Mouse (Mus musculus) adrenal gland, adult 18-20 months (tissue): ENCODE data around the gene Plxna2. TPM values are rescaled to one million over a fixed set of nuclear protein-coding genes. Genes with fewer than 3 reads are reported as not detected.

Experiments
- DNase-seq, 2 experiments: peaks; one replicate each; pipeline ENCODE4 v3.0.0; 2021 to 2022; ENCODE audit warnings: low spot score in 2 of 2
- total RNA-seq, 2 experiments: library from RNA; stranded (reverse); gene quantifications; 1 replicate in 1 of 2; 2 replicates in 1 of 2; pipeline ENCODE4 v1.2.3; 2021

Gene Plxna2
- total RNA-seq, 2 experiments from 2014 or later, result 10.1 to 12.2 TPM

- DNase-seq, result peak in 1 of 2 experiments; percentile 18
Observed at GRCm38 (mm10) chr1:194761432-194762212, 143.6 kb downstream of the Plxna2 start.

- DNase-seq, result no peak
Observed at GRCm38 (mm10) chr1:194762896-194763295, 144.9 kb downstream of the Plxna2 start.

DNA sequence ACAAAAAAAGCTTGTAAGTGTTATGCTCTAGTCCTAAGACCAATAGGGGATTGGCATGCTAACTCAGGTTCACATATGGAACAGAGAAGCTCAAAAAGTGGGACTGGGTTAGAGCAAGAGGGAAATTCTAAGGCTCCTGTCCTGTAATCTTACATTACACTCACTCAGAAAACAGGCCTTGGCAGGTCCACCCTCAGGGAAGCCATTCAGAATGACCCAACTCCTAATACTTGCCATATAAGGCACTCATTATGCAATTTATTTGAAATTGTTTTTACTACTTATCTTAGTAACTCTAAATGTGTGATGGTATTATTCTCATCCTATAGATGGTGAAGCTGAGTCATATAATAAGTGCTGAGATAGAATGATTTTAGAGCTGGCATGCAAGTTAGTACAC lies 146.9 kb downstream of the Plxna2 start:
- no peak for DNase-seq

GRCm38 (mm10) chr1:194768799-194769198 lies 150.8 kb downstream of the Plxna2 start:
- DNase-seq, result no peak

- DNase-seq, result no peak
Observed at GRCm38 (mm10) chr1:194772053-194772452, 154.0 kb downstream of the Plxna2 start.

- no peak for DNase-seq
Observed at GRCm38 (mm10) chr1:194773899-194774298, 155.9 kb downstream of the Plxna2 start.

- no peak for DNase-seq
Observed at GRCm38 (mm10) chr1:194774350-194774749, 156.3 kb downstream of the Plxna2 start.

- DNase-seq, result no peak
Observed at GRCm38 (mm10) chr1:194774754-194775153, 156.7 kb downstream of the Plxna2 start.

DNA sequence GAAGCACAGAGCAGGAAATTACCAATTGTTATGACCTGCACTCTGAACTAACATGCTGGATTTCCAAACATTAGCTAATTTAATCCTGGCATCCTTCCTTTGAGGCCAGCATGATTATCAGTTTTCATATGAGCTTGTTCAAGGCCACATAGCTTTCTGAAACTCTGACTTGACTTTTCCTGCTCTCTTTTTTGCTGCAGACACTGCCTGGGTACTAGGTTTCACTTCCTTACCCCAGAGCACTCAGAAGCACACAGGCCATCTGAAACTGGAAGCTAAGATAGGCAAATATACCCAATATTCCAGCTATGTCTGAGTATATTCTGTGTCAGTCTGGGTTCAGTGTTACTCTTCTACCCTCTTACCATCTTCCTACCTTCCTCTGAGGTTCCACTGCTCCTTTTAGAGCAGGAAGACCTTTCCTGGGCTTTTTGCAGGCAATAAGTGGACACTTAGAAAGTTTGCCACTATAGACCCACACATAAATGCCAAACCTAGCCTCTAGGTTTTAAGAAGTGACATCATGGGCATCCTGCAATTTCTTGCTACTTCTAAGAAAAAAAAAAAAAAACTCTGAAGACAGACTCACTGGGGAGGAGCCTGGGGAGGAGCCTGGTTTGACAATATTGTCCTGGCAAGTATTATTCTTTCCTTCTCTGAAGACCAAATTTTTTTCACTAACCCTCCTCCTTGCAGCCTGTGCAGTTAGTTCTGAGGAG lies 157.8 kb downstream of the Plxna2 start:
- no peak for DNase-seq

DNA sequence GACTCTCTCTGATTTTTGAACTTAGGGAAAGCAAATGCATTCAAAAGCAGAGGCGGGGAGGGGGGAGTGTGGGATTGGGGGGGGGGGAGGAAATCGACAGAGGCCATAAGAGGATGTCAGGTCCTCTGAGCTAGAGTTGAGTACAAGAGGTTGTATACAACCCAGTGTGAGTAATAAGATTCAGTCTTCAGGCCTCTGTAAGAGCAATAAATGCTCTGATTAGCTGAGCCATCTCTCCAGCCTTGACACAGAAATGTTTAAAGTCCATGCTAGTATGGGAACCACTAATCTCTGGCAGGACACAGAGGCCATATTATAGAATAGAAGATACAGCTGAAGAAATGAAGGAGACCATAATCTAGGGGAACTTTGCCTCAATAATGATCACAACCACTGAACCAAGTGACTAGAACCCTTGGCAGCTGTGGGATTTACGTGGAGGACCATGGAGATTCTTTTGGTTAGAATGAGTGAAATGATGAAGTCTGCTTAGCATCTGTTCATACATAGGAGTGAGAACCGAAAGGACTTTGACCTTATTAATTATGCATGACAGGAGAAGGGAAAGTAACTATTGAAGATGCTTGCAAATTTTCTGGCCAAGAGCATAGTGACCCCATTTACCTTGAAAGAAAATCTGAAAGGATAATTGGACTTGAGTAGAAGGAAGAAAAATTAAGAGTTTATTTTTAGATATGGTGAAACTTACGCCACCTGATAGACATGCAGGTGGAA lies 158.7 kb downstream of the Plxna2 start:
- DNase-seq, result no peak

GRCm38 (mm10) chr1:194777608-194778007 lies 159.6 kb downstream of the Plxna2 start:
- DNase-seq, result no peak

DNA sequence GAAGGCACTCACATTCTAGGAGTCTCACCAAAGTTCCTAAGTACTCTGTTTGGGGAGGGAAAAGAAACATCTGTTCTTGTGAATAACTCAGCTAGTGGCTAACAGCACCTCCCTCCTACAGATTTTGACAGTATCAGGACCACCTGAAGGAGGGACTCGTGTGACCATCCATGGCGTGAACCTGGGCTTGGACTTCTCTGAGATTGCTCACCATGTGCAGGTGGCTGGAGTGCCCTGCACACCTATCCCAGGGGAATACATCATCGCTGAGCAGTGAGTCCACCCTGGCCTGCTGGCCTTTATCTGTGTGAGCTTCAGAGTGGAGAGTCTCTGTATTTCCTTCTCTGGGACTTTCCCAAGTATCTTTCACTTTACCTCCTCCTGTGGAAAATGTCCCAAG lies 162.4 kb downstream of the Plxna2 start:
- no peak for DNase-seq

DNA sequence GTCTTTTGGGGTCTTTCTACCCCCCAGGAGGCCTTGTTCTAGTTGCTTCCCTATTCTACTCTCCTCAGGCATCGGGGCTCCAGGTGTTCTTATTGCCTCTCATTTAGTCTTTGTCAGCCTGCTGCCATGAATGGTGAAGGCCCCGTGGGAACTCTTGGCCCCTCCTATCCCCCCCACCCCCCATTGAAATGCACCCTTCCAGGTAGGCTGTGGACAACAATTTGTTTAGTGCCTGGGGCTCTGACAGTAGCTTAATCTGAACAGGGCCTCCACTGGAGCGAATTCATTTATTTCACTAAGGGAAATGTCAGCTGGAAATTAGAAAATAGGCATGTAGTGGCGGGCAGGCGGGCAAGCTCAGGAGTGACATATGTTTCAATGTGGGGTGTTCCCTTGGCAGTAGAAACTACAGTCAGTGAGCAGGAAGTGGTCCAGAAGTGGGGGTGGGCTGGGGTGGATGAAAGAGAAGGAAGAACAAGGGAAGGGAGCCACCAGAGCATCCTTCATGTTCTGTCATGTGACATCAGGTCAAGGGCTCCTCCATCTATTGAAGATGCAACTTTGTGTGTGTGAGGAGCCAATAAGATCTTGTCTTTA lies 162.9 kb downstream of the Plxna2 start:
- DNase-seq, result no peak

DNA sequence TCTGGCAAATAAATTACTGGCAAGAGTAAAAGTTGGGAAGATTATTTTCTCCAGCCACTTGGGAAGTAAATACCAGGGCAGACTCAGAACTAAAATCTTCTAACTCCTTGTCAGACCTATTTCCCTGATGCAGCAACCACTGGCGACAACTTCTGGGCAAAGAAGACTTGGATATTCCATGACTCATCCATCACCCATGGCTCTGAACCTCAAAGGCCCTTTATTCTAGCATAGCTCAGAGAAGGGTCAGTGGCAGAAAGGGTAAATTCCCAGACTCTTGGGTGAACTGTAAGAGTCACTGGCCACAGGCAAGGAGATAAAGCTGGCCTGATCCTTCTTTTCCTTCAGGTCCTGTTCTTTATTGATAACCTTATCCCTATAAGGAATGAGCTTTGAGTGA lies 163.5 kb downstream of the Plxna2 start:
- no peak for DNase-seq

DNA sequence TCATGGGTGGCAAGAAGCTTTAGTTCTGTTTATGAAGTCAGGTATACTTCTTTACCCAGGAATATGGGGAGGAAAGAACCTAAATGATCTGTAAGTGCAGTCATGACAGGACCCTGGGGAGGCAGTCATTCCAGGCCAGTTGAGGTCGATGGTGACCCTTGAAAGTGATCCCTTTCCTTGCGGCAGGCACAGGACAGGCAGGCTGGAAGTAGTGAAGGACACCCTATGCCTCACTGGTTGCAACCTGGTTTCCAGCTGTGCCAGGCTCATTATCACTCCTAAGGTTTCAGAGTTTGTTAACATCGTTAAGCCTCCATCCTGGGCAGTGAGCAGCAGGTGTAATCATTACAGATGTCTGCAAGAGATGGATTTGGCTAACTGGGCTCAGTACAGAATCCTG lies 164.3 kb downstream of the Plxna2 start:
- DNase-seq, result no peak

DNA sequence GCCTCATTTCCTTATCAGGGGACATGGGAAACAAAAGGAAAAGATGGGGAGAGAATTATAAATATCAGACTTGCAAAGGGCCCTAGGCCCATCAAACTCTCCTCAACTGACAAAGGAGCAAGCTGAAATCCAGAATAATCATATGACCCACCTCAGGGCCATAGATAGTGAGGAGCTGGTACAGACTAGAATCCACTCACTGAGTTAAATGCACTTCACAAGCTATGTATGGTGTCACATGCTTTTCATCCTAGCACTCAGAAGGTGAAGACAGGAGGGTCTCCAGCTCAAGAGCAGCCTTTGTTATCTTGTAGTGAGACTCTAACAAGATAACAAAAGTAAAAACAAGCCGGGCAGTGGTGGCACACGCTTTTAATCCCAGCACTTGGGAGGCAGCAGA lies 169.6 kb downstream of the Plxna2 start:
- DNase-seq, result no peak

GRCm38 (mm10) chr1:194793226-194793924 lies 175.4 kb downstream of the Plxna2 start:
- DNase-seq, result no peak

DNA sequence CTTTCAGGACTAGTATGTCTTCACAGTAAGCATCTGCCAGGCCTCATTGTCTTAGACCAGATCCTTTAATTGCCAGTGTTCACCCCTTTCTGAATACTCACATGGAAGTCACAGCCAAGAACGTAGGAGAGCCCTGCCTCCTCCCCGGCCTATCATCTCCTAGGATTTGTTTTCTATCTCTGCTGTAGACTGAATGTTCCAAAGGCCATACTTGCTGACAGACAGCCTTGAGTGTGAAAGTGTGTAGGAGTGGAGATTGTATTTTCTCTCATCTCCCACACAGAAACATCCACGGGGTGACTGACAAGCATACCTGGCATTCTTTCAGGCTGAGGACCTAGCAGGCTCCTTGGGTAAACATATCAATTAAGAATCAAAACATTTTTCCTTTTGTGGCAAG lies 177.3 kb downstream of the Plxna2 start:
- no peak for DNase-seq

GRCm38 (mm10) chr1:194797843-194798242 lies 179.8 kb downstream of the Plxna2 start:
- no peak for DNase-seq

DNA sequence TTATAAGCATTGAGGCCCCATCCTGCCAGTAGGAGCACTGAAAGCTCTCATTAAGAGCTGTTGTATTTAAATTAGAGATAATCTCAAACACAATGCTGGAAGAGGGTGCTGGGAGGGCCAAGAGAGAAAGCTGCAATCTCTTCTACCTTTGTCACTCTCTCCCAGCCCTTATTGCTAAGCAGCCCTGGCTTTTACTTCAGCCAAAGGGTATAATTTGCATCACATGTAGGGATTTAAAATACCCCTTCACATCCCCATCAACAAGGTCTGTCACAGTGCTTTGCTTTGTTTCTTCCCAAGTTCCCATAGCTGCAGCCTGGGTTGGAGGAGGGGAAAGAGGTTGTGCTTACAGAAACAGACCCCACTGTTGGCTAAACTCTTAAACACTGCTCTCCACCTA lies 180.5 kb downstream of the Plxna2 start:
- no peak for DNase-seq

DNA sequence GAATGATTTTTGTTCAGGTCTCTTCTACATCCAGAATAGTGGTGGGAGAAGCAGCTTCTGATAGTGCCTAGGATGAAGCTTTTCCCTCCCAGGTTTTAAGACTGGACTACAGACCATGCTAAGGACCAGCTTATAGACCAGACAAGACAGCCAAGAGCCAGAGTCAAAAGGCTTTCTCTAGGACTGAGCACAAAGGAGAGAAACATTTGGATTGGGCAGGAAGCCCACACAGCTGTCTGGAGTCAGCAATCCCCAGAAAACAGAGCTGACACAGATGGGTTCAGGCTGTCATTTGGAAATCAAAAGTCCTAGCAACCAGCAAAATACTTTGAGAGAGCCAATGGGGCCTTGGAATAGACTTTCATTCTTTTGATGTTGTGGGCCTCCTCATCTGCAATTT lies 190.2 kb downstream of the Plxna2 start:
- no peak for DNase-seq
